Mouse (Mus musculus) brain, embryonic 14.5 days (tissue): ENCODE measurements around the gene Gm12830.

Experiments
- CTCF ChIP-seq: fragments of 200-500 bp; IDR thresholded peaks from 2 replicates; pipeline ENCODE4 v1.5.1; 2012; ENCODE audit warnings: inconsistent platforms, mild to moderate bottlenecking, moderate library complexity, borderline replicate concordance; ENCODE audit not compliant: insufficient read depth, insufficient read length; ENCODE audit errors: extremely low read depth
- POLR2A ChIP-seq: fragments of 200-500 bp; IDR thresholded peaks from 2 replicates; pipeline ENCODE4 v1.6.1; 2012; ENCODE audit warnings: mild to moderate bottlenecking, inconsistent platforms, borderline replicate concordance; ENCODE audit not compliant: poor library complexity, insufficient read depth, insufficient read length, severe bottlenecking; ENCODE audit errors: extremely low read depth

- TF ChIP-seq CTCF (no peak), POLR2A (no peak)
Observed at GRCm38 (mm10) chr4:114834770-114835581, 13.5 kb downstream of the Gm12830 start.
